Mouse (Mus musculus) kidney, postnatal 36 days (tissue): Measurements from ENCODE around the gene Traip.

Experiments
- DNase-seq, 2 experiments: peaks; one replicate each; pipeline ENCODE4 v3.0.0; 2021 to 2022; ENCODE audit warnings: mixed read lengths in 2 of 2

The Traip gene

GRCm38 (mm10) chr9:107949922-107950235, at the start of gene Traip:
Gene Traip (plus strand): TSS chr9:107950136.
- DNase-seq, result no peak

GRCm38 (mm10) chr9:107900840-107901626, 48.9 kb upstream of the Traip start:
- DNase-seq, result peak; percentile 68 to 83

- DNase-seq, result no peak
Observed at GRCm38 (mm10) chr9:107901627-107901914, 48.4 kb upstream of the Traip start.

GRCm38 (mm10) chr9:107904726-107905125, 45.2 kb upstream of the Traip start:
- peak; percentile 82 to 92 for DNase-seq

GRCm38 (mm10) chr9:107906252-107906966, 43.5 kb upstream of the Traip start, which contains the start of gene Mst1r:
Gene Mst1r (plus strand): TSS chr9:107906873.
- peak; percentile 87 to 91 for DNase-seq

- peak in 1 of 2 experiments; percentile 12 for DNase-seq
Observed at GRCm38 (mm10) chr9:107906967-107907800, 42.8 kb upstream of the Traip start.

GRCm38 (mm10) chr9:107907801-107908120, 42.2 kb upstream of the Traip start:
- no peak for DNase-seq

- no peak for DNase-seq
Observed at GRCm38 (mm10) chr9:107908410-107909158, 41.4 kb upstream of the Traip start.

- no peak for DNase-seq
Observed at GRCm38 (mm10) chr9:107910025-107910769, 39.7 kb upstream of the Traip start.

GRCm38 (mm10) chr9:107914764-107915420, 35.0 kb upstream of the Traip start:
- no peak for DNase-seq

- DNase-seq, result no peak
Observed at GRCm38 (mm10) chr9:107917895-107918608, 31.9 kb upstream of the Traip start.

- no peak for DNase-seq
Observed at GRCm38 (mm10) chr9:107918884-107919283, 31.1 kb upstream of the Traip start.

- DNase-seq, result no peak
Observed at GRCm38 (mm10) chr9:107919441-107919840, 30.5 kb upstream of the Traip start.

GRCm38 (mm10) chr9:107923021-107923420, 26.9 kb upstream of the Traip start:
- peak; percentile 57 to 88 for DNase-seq

GRCm38 (mm10) chr9:107923956-107924355, 26.0 kb upstream of the Traip start:
- no peak for DNase-seq

- DNase-seq, result no peak
Observed at GRCm38 (mm10) chr9:107925251-107925650, 24.7 kb upstream of the Traip start.

GRCm38 (mm10) chr9:107926920-107927420, 23.0 kb upstream of the Traip start:
- DNase-seq, result no peak

GRCm38 (mm10) chr9:107927749-107928148, 22.2 kb upstream of the Traip start:
- DNase-seq, result no peak

- no peak for DNase-seq
Observed at GRCm38 (mm10) chr9:107928169-107928568, 21.8 kb upstream of the Traip start, which contains the start of gene Actl11. Gene Actl11 (plus strand): TSS chr9:107928469.

GRCm38 (mm10) chr9:107932221-107932620, 17.7 kb upstream of the Traip start:
- no peak for DNase-seq

GRCm38 (mm10) chr9:107934146-107934545, 15.8 kb upstream of the Traip start:
- no peak for DNase-seq
